Mouse (Mus musculus): ENCODE data around the gene Slc5a5.

DNA sequence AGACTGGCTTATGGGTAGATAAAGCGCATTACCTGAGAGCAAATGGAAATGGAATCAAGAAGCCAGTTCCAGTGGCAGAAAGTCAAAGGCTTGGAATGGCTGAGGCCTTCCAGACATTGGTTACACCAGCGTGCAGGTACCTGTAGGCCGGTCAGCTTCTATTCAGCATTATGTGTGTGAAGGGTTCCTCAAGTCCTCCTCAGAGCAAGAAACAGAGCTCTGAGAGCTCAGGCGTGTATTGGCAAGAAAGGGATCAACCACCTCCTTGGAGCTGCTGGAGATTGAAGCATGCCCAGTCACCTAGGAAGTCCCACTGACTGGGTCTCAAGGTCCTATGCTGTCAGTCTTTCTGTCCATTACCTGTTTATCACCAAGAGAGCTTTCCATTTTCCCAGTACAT lies 33.2 kb upstream of the Slc5a5 start:
- no peak for TF ChIP-seq MXI1 (IDR thresholded peaks at IDR 0.05; ENCODE audit: low read depth, low read length)
- no peak for TF ChIP-seq E2F4 (IDR thresholded peaks at IDR 0.05; ENCODE audit: insufficient replicate concordance, low read depth, low read length)
- no peak for TF ChIP-seq CTCF (conservative IDR thresholded peaks at IDR 0.05 in 1 of 2, IDR thresholded peaks at IDR 0.05 in 1 of 2; ENCODE audit: low read depth in 2 of 2, low read length in 2 of 2)
- no peak for TF ChIP-seq ZNF384 (IDR thresholded peaks at IDR 0.05; ENCODE audit: low read depth, low read length)
- TF ChIP-seq PAX5 (IDR thresholded peaks at IDR 0.05; ENCODE audit: low read length), result no peak
- TF ChIP-seq ZKSCAN1 (IDR thresholded peaks at IDR 0.05; ENCODE audit: borderline replicate concordance, low read depth, low read length), result no peak
